Mouse (Mus musculus) cerebellum, postnatal 14 days (tissue): ENCODE measurements around the gene Hoxc5.
A peak's percentile ranks its signal among the peaks of the same experiment; 100 is the strongest.

ENCODE experiments used
- DNase-seq, 2 experiments: peaks; one replicate each; pipeline ENCODE4 v3.0.0; 2021; ENCODE audit warnings: mixed read lengths in 2 of 2

Hoxc5 gene

GRCm38 (mm10) chr15:103013238-103013984, 46.2 kb downstream of the Hoxc5 start:
- DNase-seq = peak; percentile 56 to 64

- DNase-seq = peak in 1 of 2 experiments; percentile 30
These were observed 47.1 kb downstream of the Hoxc5 start for GRCm38 (mm10) chr15:103014166-103015008.

- DNase-seq = no peak
These were observed 47.8 kb downstream of the Hoxc5 start for GRCm38 (mm10) chr15:103015009-103015399.

GRCm38 (mm10) chr15:103015406-103016166, 48.3 kb downstream of the Hoxc5 start:
- DNase-seq = no peak

- DNase-seq = no peak
These were observed 51.4 kb downstream of the Hoxc5 start, which contains the start of gene Hoxc4 for GRCm38 (mm10) chr15:103018636-103019035. Gene Hoxc4 (plus strand): TSS chr15:103018934.

- DNase-seq = no peak
These were observed 53.7 kb downstream of the Hoxc5 start for GRCm38 (mm10) chr15:103020899-103021418.

GRCm38 (mm10) chr15:103021544-103021943, 54.3 kb downstream of the Hoxc5 start:
- no peak for DNase-seq

- no peak for DNase-seq
These were observed 56.9 kb downstream of the Hoxc5 start for GRCm38 (mm10) chr15:103024131-103024530.

- DNase-seq = no peak
These were observed 60.3 kb downstream of the Hoxc5 start for GRCm38 (mm10) chr15:103027266-103028235.

GRCm38 (mm10) chr15:103028916-103029512, 61.8 kb downstream of the Hoxc5 start:
- no peak for DNase-seq

- DNase-seq = no peak
These were observed 62.9 kb downstream of the Hoxc5 start for GRCm38 (mm10) chr15:103030142-103030541.

- no peak for DNase-seq
These were observed 64.9 kb downstream of the Hoxc5 start for GRCm38 (mm10) chr15:103032167-103032566.

GRCm38 (mm10) chr15:103032646-103033575, 65.7 kb downstream of the Hoxc5 start:
- DNase-seq = no peak

- no peak for DNase-seq
These were observed 67.0 kb downstream of the Hoxc5 start for GRCm38 (mm10) chr15:103034043-103034806.

GRCm38 (mm10) chr15:103034807-103035547, 67.7 kb downstream of the Hoxc5 start:
- DNase-seq = no peak

- DNase-seq = no peak
These were observed 68.3 kb downstream of the Hoxc5 start for GRCm38 (mm10) chr15:103035548-103035881.

GRCm38 (mm10) chr15:103037579-103037978, 70.3 kb downstream of the Hoxc5 start:
- no peak for DNase-seq

GRCm38 (mm10) chr15:103038701-103039480, 71.6 kb downstream of the Hoxc5 start:
- no peak for DNase-seq
